Mouse (Mus musculus): ENCODE data around the gene Ptpn6. TPM values are rescaled to one million over a fixed set of nuclear protein-coding genes. Genes with fewer than 3 reads are reported as not detected.

Gene Ptpn6
- polyA plus RNA-seq, 1 experiment from 2014 or later, result 12.9 TPM

DNA sequence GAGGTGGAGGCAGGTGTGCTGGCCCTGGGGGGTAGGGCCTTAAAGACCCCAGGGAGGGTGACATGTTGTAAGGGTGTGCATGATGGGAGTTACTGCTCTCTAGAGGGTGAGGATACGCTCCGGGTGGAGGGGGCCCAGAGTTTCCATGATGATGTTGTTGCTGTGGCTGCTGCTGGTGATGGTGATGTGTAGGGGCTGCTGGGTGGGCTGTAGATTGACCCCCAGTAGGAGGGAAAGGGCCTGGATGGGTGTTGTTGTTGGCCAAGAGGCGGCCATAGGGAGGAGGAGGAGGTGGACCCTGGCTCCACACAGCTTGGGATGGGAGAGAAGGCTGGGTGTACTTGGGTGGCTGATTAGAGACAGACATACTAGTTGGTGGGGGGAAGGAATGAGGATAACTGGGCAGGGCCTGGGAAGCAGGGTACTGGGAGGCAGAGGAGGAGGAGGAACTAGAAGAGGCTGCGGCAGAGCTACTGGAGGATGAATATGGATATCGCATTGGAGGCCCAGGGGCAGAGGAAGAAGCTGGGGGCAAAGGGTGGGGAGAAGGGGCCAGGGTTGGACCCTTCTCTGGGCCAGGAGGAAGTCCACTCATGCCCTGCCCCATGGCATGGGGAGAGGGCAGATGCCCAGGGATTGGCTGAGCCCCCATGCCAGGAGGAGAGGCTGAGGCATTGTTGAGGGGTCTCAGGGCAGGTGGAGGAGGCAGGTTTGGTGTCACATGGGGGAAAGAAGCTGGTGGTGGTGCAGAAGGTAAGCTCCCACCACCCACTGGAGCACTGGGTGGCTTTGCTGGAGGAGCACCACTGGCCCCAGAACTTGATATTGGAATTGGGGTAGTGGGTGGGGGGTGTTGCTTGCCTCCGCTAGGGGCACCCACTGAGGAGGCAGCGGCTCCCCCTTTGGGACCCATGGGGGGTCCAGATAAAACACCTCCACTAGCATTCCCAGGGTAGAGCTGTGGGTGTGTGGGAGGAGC, 8.4 kb upstream of the Ptpn6 start:
- H3K27ac ChIP-seq (ENCODE audit: low read depth, low read length), result no peak overlapping the region
- H3K27me3 ChIP-seq (ENCODE audit: control insufficient read depth, insufficient read depth, low read length), result no peaks in the 10 kb centered on the region
- H3K4me2 ChIP-seq (replicated peaks; ENCODE audit: low read depth, low read length), result peak overlapping the region; percentile 96
- peaks cover 16% of the 10 kb centered on the region for H3K4me1 ChIP-seq (ENCODE audit: control insufficient read depth, insufficient read depth, low read length)
- H3K36me3 ChIP-seq (ENCODE audit: control insufficient read depth, insufficient read depth, low read length), result peaks cover 66% of the 10 kb centered on the region
- peak overlapping the region; percentile 47 for H3K4me3 ChIP-seq (ENCODE audit: low read length)
- H3K9me3 ChIP-seq (ENCODE audit: control insufficient read depth, low read length), result no peaks in the 10 kb centered on the region
- no peak for ATAC-seq (ENCODE audit: low FRiP score, low TSS enrichment)
- 87% methylated on average over 7 of the region's 7 CpGs for WGBS
- peak overlapping the region; percentile 86; the same call in 1 of the 2 replicates for H3K9ac ChIP-seq (ENCODE audit: low read depth, low read length)

DNA sequence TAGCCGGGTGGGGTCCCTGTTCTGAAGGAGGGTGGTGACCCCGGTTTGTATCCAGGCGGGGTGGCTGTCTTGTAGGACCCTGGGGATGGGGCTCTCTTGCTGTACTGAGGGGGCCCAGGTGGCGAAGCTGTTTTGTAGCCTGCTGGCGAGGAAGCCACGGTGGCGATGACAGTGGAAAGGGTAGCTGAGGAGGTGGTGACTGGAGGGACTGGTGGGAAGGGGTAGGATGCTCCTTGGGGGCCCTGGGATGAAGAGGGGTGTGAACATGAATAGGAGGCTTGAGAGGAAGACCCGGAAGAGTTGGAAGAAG, 7.7 kb upstream of the Ptpn6 start:
- H3K4me1 ChIP-seq (ENCODE audit: control insufficient read depth, insufficient read depth, low read length), result peaks cover 20% of the 10 kb centered on the region
- WGBS, result 15% methylated on average over 8 of the region's 8 CpGs
- peak overlapping the region; percentile 86 for H3K9ac ChIP-seq (ENCODE audit: low read depth, low read length)
- H3K9me3 ChIP-seq (ENCODE audit: control insufficient read depth, low read length), result no peaks in the 10 kb centered on the region
- H3K27me3 ChIP-seq (ENCODE audit: control insufficient read depth, insufficient read depth, low read length), result no peaks in the 10 kb centered on the region
- H3K4me2 ChIP-seq (replicated peaks; ENCODE audit: low read depth, low read length), result peak overlapping the region; percentile 96
- ATAC-seq (ENCODE audit: low FRiP score, low TSS enrichment), result peak; percentile 4; the same call in 1 of the 2 replicates
- H3K36me3 ChIP-seq (ENCODE audit: control insufficient read depth, insufficient read depth, low read length), result peaks cover 66% of the 10 kb centered on the region
- H3K27ac ChIP-seq (ENCODE audit: low read depth, low read length), result peak overlapping the region; percentile 91
- peak overlapping the region; percentile 47 for H3K4me3 ChIP-seq (ENCODE audit: low read length)

- Histone ChIP-seq H3K36me3 (ENCODE audit: control insufficient read depth, insufficient read depth, low read length) (peaks cover 63% of the 10 kb centered on the region), H3K27me3 (ENCODE audit: control insufficient read depth, insufficient read depth, low read length) (no peaks in the 10 kb centered on the region), H3K4me1 (ENCODE audit: control insufficient read depth, insufficient read depth, low read length) (peaks cover 20% of the 10 kb centered on the region), H3K9ac (ENCODE audit: low read depth, low read length) (peak overlapping the region; percentile 86), H3K4me3 (ENCODE audit: low read length) (peak overlapping the region; percentile 47), H3K4me2 (replicated peaks; ENCODE audit: low read depth, low read length) (peak overlapping the region; percentile 96), H3K27ac (ENCODE audit: low read depth, low read length) (peak overlapping the region; percentile 91), H3K9me3 (ENCODE audit: control insufficient read depth, low read length) (no peaks in the 10 kb centered on the region)
- WGBS, result under 1% methylated on average over 79 of the region's 85 CpGs
- peak; percentile 83 for ATAC-seq (ENCODE audit: low FRiP score, low TSS enrichment)
Measured at GRCm38 (mm10) chr6:124745490-124746295, 7.2 kb upstream of the Ptpn6 start.

DNA sequence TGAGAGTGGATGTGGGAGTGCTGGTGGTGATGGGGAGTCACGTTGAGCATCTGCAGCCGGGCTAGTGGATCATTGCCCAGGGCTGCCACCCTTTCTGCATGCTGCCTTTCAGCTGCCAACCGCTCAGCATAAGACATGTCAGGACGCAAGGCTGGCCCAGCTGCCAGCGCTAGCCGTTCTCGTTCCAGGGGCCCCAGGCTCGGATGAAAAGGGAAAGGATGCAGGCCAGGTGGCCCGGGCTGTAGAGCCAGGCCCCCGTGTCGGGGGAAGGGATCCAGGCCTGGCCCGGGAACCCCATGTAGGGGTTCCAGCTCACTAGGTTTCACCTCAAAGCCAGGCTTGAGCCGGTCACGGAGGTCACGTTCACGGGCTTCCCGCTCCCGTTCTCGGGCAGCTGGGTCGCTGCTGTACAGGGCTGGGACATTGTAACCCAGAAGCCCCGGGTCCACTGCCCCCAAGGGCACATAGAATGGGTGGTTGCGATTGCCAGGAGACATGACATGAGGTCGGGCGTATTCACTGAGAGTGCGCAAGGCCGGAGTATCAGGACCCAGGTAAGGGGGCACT, 6.3 kb upstream of the Ptpn6 start:
- peak overlapping the region; percentile 49; the same call in 1 of the 2 replicates for H3K27ac ChIP-seq (ENCODE audit: low read depth, low read length)
- H3K27me3 ChIP-seq (ENCODE audit: control insufficient read depth, insufficient read depth, low read length), result no peaks in the 10 kb centered on the region
- H3K36me3 ChIP-seq (ENCODE audit: control insufficient read depth, insufficient read depth, low read length), result peaks cover 60% of the 10 kb centered on the region
- H3K4me2 ChIP-seq (replicated peaks; ENCODE audit: low read depth, low read length), result peak overlapping the region; percentile 96
- no peaks in the 10 kb centered on the region for H3K9me3 ChIP-seq (ENCODE audit: control insufficient read depth, low read length)
- H3K4me1 ChIP-seq (ENCODE audit: control insufficient read depth, insufficient read depth, low read length), result peaks cover 22% of the 10 kb centered on the region
- peak overlapping the region; percentile 47 for H3K4me3 ChIP-seq (ENCODE audit: low read length)
- peak overlapping the region; percentile 46; the same call in 1 of the 2 replicates for H3K9ac ChIP-seq (ENCODE audit: low read depth, low read length)
- WGBS, result 54% methylated on average over 26 of the region's 26 CpGs
- ATAC-seq (ENCODE audit: low FRiP score, low TSS enrichment), result no peak; the same call in 1 of the 2 replicates

DNA sequence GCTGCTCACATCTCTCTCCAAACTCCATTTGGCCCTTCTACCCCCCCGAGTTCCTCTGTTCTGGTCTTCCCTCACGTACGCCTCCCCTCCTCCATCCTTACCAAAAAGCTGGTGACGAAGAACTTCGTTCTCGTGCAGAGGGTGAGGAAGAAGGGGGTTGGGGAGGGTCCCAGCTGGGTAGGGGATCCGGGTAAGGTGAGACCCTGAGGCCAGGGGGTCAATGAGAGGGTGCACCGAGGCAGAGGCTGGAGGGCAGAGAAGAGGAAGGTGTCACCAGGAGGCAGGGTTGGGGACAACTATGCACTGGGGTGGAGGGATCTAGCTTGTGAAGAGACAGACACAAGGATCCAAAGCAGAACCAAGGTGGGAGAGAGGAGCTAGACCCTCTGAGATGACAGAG, 5.1 kb upstream of the Ptpn6 start:
- WGBS, result 80% methylated on average over 8 of the region's 8 CpGs
- Histone ChIP-seq H3K4me2 (replicated peaks; ENCODE audit: low read depth, low read length) (no peak overlapping the region), H3K27me3 (ENCODE audit: control insufficient read depth, insufficient read depth, low read length) (no peaks in the 10 kb centered on the region), H3K9me3 (ENCODE audit: control insufficient read depth, low read length) (no peaks in the 10 kb centered on the region), H3K9ac (ENCODE audit: low read depth, low read length) (no peak overlapping the region), H3K36me3 (ENCODE audit: control insufficient read depth, insufficient read depth, low read length) (peaks cover 52% of the 10 kb centered on the region), H3K4me3 (ENCODE audit: low read length) (no peak overlapping the region), H3K27ac (ENCODE audit: low read depth, low read length) (no peak overlapping the region), H3K4me1 (ENCODE audit: control insufficient read depth, insufficient read depth, low read length) (peaks cover 33% of the 10 kb centered on the region)
- ATAC-seq (ENCODE audit: low FRiP score, low TSS enrichment), result no peak

GRCm38 (mm10) chr6:124742839-124743514, 4.5 kb upstream of the Ptpn6 start:
- no peak overlapping the region for H3K9ac ChIP-seq (ENCODE audit: low read depth, low read length)
- no peaks in the 10 kb centered on the region for H3K9me3 ChIP-seq (ENCODE audit: control insufficient read depth, low read length)
- H3K4me1 ChIP-seq (ENCODE audit: control insufficient read depth, insufficient read depth, low read length), result peaks cover 40% of the 10 kb centered on the region
- no peak for ATAC-seq (ENCODE audit: low FRiP score, low TSS enrichment)
- WGBS, result 82% methylated on average over 15 of the region's 15 CpGs
- H3K27ac ChIP-seq (ENCODE audit: low read depth, low read length), result no peak overlapping the region
- H3K27me3 ChIP-seq (ENCODE audit: control insufficient read depth, insufficient read depth, low read length), result no peaks in the 10 kb centered on the region
- peaks cover 45% of the 10 kb centered on the region for H3K36me3 ChIP-seq (ENCODE audit: control insufficient read depth, insufficient read depth, low read length)
- no peak overlapping the region for H3K4me3 ChIP-seq (ENCODE audit: low read length)
- H3K4me2 ChIP-seq (replicated peaks; ENCODE audit: low read depth, low read length), result no peak overlapping the region

DNA sequence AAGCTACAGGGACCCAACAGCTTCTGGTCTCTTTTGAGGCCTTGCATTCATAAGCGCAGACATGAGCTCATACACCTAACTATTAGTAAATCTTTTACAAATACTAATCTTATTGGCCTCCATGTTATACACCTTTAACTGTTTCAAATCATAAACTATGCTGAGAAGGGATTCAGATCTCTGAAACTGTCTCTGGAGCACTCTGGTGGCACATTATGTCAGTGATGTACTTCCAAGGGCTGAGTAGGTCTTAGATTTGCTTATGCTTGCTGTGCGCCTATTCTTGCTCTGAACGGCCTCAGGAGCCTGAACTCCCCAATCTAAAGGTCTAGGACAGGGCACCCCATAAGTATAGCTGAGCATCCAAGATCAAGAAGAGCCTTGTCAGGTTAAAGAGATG, 3.3 kb upstream of the Ptpn6 start:
- Histone ChIP-seq H3K27me3 (ENCODE audit: control insufficient read depth, insufficient read depth, low read length) (no peaks in the 10 kb centered on the region), H3K27ac (ENCODE audit: low read depth, low read length) (peak overlapping the region; percentile 100), H3K4me2 (replicated peaks; ENCODE audit: low read depth, low read length) (peak overlapping the region; percentile 75), H3K36me3 (ENCODE audit: control insufficient read depth, insufficient read depth, low read length) (peaks cover 34% of the 10 kb centered on the region), H3K9ac (ENCODE audit: low read depth, low read length) (peak overlapping the region; percentile 82), H3K9me3 (ENCODE audit: control insufficient read depth, low read length) (no peaks in the 10 kb centered on the region), H3K4me1 (ENCODE audit: control insufficient read depth, insufficient read depth, low read length) (peaks cover 42% of the 10 kb centered on the region), H3K4me3 (ENCODE audit: low read length) (peak overlapping the region; percentile 66)
- 73% methylated on average over 3 of the region's 3 CpGs for WGBS
- ATAC-seq (ENCODE audit: low FRiP score, low TSS enrichment), result no peak

DNA sequence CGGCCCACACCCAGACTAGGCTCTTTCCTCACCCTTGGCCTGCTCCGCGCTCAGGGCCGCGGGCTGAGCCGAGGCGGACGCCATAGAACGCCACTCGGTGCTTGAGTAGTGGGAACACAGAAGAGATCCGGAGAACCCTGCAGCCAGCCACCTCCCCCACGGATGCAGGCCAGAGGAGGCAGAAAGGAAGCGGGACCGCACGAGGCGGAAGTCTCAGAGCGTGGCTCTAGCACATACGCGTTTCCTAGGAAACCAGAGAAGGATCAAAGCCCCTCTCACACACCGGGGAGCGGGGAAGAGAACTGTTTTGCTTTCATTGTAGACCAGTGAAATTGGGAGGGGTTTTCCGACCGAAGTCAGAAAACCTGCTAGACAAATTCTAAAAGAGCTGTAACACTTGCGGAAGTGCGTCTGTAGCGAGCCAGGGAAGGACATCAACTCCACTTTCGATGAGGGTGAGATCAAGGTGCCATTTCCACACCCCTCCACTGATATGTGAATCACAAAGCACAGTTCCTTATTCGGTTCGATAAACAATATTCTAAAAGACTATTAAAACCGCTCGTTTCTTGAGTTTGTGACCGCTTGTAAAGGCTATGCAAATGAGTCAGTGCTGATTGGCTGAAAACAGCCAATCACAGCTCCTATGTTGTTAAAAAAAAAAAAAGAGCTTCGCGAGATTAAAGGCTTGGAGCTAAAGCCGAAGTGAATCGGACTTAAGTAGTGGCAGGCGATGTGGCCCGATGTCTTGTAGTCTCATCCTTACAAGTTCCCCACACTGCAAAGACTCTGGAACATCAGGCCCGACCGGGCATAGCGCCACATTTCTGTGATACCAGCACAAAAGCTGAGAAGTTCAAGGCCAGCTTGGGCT, 2.6 kb upstream of the Ptpn6 start, which contains the start of gene Grcc10:
Grcc10 (minus strand) TSS at position 487 of the 874 bp plus-strand sequence.
- peak; percentile 85 for ATAC-seq (ENCODE audit: low FRiP score, low TSS enrichment)
- H3K4me3 ChIP-seq (ENCODE audit: low read length), result peak within 1 kb of the TSS; percentile 66
- peak within 1 kb of the TSS; percentile 100 for H3K27ac ChIP-seq (ENCODE audit: low read depth, low read length)
- peak within 1 kb of the TSS; percentile 75 for H3K4me2 ChIP-seq (replicated peaks; ENCODE audit: low read depth, low read length)
- peak within 1 kb of the TSS; percentile 82 for H3K9ac ChIP-seq (ENCODE audit: low read depth, low read length)
- WGBS, result under 1% methylated on average over 41 of the region's 41 CpGs
- no peaks in the 10 kb centered on the region for H3K9me3 ChIP-seq (ENCODE audit: control insufficient read depth, low read length)
- H3K27me3 ChIP-seq (ENCODE audit: control insufficient read depth, insufficient read depth, low read length), result no peaks in the 10 kb centered on the region
- peaks cover 29% of the 10 kb centered on the region for H3K36me3 ChIP-seq (ENCODE audit: control insufficient read depth, insufficient read depth, low read length)
- H3K4me1 ChIP-seq (ENCODE audit: control insufficient read depth, insufficient read depth, low read length), result peaks cover 35% of the 10 kb centered on the region
